Mouse (Mus musculus): ENCODE measurements at regions not wholly inside any gene's neighbourhood (a gene's known extent, or its start where the extent isn't known, plus 50 kb on each side); places are given as distances from the start of the nearest gene placed in this dataset.

DNA sequence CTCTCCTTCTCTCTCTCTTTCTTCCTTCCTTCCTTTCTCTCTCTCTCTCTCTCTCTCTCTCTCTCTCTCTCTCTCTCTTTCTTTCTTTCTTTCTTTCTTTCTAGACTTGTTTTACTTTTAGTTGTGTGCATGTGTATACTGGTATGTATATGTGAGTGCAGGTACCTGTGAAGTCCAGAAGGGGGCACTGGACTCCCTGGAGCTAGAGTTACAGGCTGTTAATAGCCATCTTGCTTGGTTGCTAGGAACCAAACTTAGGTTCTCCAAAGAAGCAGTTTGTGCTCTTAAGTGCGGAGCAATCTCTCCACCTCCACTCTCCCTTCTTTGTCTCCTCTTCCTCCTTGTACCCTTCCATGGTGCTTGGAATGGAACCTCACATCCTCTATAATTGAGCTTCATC lies 77.2 kb downstream of the Gm10604 start:
- no peak for DNase-seq (ENCODE audit: low spot score)

GRCm38 (mm10) chr4:11903401-11903800 lies 77.7 kb downstream of the Gm10604 start:
- DNase-seq (ENCODE audit: low spot score) = no peak

- peak; percentile 47 for DNase-seq (ENCODE audit: low spot score)
Measured at GRCm38 (mm10) chr4:11899979-11900624, 81.0 kb downstream of the Gm10604 start.

DNA sequence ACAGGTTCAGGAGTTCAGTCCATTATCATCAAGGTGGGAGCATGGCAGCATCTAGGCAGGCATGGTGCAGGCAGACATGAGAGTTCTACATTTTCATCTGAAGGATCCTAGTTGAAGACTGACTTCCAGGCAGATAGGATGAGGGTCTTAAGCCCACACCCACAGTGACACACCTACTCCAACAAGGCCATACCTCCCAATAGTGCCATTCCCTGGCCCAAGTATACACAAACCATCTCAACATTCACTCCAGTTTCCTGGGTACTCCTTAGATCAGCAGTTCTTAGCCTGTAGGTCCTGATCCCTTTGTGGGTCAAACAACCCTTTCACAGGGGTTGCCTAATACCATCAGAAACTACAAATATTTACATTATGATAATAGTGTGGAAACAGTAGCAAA lies 83.8 kb downstream of the Gm10604 start:
- no peak for DNase-seq (ENCODE audit: low spot score)

DNA sequence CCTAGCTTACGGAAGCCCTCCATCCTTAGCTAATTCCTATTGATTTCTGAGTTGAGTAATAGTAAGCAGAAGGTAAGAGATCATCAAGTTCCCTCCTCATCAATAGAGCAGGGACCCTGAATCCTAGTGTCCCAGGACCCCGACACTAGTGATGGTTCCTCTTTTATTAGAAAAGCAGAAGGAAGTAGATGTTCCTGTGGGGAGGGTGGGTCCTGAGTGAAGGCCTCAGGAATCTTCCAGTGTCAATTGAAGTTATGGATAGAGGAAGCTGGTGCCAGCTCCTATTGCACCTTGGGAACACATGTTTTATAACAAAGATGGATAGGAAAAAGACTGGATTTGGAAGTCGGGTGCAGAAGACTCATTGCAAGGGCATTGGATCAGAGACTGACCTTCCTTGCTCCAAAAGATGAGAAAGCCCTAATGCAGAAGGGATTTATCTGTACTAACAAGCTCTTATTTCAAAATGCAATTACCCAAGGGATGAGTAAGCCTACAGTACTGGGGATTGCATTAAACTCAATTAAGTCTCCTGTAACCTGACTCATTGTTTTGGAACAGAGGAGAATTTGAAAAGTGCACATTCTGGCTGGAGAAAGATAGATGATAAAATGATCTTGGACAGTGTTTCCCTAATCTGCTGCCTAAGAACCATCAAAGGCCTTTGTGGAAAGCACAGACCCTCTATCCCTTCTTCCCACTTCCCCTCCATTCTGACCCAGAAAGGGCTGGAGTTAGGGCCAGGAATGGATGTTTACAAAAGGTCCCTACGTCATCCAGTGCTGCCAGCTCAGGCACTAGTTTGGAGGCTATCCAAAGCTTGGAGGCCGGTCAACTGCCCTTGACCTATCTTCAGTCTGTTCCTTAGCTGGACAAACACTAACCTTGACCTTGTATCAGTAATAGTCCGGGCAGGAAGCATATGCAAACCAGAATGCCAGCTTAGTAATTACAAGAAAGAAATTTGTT lies 84.9 kb downstream of the Gm10604 start:
- no peak for DNase-seq (ENCODE audit: low spot score)

- no peak for DNase-seq (ENCODE audit: low spot score)
Measured at GRCm38 (mm10) chr4:11893560-11894205, 87.4 kb downstream of the Gm10604 start.

- no peak for DNase-seq (ENCODE audit: low spot score)
Measured at GRCm38 (mm10) chr4:11889039-11889600, 91.9 kb downstream of the Gm10604 start.

- DNase-seq (ENCODE audit: low spot score) = no peak
Measured at GRCm38 (mm10) chr4:11887377-11887776, 93.7 kb downstream of the Gm10604 start.

- no peak for DNase-seq (ENCODE audit: low spot score)
Measured at GRCm38 (mm10) chr4:11885499-11885898, 95.6 kb downstream of the Gm10604 start.

DNA sequence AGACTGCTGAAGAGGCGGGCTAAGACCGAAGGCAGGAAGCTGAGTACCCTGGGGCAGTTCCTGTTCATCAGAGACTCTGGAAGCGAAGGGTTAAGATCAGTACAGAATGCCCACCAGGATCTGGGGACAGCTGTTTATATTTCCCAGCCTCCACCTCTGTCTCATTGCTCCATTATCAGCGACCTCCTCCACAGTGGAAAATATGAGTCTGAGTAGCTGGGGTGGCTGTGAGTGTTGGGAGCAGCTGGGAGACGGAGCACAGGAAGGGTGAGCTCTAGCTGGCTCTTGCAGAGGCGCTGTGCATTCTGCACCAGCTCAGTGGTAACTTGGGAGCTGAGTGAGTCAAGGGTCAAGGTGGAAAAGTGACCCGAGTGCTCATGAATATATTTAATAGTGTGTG lies 96.2 kb downstream of the Gm10604 start:
- no peak for DNase-seq (ENCODE audit: low spot score)

DNA sequence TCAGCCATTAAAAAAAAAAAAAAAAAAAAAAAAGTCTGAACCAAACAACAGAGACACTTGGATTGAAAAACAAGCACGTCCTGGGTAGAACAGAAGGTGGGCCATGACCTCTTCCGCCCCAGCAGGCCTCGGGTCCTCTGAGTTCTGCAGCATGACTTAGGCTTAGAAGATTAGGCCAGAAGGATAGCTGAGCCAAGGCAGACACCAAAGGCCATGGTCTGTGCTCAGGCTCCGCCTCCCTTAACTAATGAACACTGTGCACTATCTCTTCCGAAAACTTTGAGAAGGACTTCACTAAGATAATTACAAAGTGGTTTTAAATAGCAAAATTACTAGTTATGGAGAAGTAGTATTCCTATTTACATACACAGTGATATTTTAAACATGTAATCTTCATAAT lies 97.8 kb downstream of the Gm10604 start:
- DNase-seq (ENCODE audit: low spot score) = no peak

- DNase-seq (ENCODE audit: low spot score) = no peak
Measured at GRCm38 (mm10) chr4:11882666-11883065, 98.4 kb downstream of the Gm10604 start.

- no peak for DNase-seq (ENCODE audit: low spot score)
Measured at GRCm38 (mm10) chr4:11878638-11879037, 102.4 kb downstream of the Gm10604 start.

DNA sequence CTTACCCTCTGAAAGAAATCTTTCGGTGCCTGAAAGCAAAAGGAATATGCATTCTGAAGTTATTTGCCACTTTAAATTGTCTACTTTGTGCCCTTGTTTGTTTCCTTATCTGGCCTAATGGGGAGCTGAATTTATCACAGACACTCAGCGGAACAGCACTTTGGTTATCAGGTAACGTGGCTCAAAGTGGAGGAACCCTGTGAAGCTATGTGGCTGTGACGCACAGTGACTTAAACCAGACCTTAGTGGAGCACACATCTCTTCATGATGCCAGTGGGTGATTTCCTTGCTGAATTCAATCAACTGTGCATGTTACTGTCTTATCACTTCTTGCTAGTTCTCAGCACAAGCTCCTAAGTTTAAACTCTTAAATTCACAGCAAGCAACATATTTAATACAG lies 103.1 kb downstream of the Gm10604 start:
- DNase-seq (ENCODE audit: low spot score) = no peak

- no peak for DNase-seq (ENCODE audit: low spot score)
Measured at GRCm38 (mm10) chr4:11876009-11876408, 105.1 kb downstream of the Gm10604 start.

DNA sequence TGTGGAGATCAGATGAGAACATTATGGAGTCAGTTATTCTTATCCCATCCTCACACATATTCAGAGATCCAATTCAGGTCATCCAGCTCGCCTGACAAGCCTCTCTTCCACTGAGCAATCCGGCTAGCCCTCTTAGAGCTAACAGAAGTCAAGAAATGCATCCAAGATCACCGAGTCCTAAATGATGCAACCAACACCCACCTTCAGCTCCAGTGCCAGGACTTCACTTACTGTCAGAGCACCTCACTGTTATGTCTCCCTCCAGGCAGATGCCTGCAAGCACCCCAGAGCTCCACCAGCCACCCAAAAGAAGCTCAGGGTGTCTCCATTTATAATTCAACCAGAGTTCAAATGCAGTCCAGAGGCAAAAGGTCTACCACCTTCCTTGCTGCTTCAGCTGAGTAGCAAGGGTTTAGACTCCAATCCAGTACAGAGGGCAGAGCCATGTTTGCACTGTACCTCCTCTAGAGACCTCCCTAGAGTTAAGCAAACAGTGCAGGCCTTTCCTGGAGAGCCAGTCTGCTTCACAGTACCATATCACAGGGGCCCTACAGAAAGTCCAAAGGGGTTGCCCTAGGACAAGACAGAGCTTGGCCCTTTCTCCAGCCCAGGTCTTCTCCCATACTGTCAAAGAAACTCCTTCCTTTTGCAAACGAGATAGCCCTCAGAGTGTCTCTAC lies 106.3 kb downstream of the Gm10604 start:
- no peak for DNase-seq (ENCODE audit: low spot score)

DNA sequence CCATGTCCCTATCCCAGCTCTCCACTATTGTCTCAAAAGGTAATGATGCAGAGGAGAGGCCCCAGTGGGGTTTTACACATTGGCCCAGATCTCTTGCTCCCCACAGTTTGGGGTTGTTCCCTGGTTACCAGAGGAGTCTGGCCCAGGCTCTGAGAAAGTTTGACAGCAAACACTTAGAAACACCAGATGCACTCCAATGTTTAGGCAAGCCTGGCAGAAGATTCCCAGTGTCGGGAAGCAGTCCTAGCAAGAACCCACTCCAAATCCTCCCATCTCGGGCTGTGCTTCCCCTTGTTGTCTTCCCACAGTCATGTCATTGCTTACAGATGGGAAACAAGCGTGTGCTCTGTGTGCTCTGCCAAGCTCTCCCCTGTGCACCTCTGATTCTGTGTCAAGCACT lies 109.0 kb downstream of the Gm10604 start:
- no peak for DNase-seq (ENCODE audit: low spot score)

- DNase-seq (ENCODE audit: low spot score) = no peak
Measured at GRCm38 (mm10) chr4:11869721-11870120, 111.3 kb downstream of the Gm10604 start.

DNA sequence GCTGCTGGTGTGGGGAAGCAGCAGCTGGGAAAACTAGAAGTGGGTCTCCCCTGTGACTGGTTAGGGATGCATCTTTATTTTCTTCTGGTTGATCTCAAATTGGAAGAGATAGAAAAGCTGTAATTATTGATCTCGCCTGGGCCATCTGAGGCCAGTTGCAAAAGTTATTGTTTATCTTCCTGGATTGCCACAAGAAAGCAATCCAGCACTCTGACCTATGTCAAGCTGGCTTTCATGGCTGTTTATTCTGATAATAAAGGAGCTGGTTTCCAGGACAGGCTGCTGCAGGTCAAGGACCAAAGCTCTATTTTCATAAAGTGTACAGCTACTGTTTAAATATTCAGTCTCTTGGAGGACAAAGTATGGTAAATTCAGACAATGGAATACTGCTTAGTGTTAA lies 112.5 kb downstream of the Gm10604 start:
- DNase-seq (ENCODE audit: low spot score) = no peak

Measured in thymus, postnatal 0 days (tissue).